Mouse (Mus musculus): ENCODE measurements at regions not wholly inside any gene's neighbourhood (a gene's known extent, or its start where the extent isn't known, plus 50 kb on each side); places are given as distances from the start of the nearest gene placed in this dataset.

GRCm38 (mm10) chr9:83326437-83327086, 114.4 kb downstream of the Lca5 start:
- no peak for DNase-seq (ENCODE audit: low spot score in 2 of 2)

- DNase-seq (ENCODE audit: low spot score in 2 of 2) = no peak
Observed at GRCm38 (mm10) chr9:83325910-83326309, 115.0 kb downstream of the Lca5 start.

GRCm38 (mm10) chr9:83324336-83324735, 116.6 kb downstream of the Lca5 start:
- no peak for DNase-seq (ENCODE audit: low spot score in 2 of 2)

GRCm38 (mm10) chr9:83322991-83323583, 117.8 kb downstream of the Lca5 start:
- no peak for DNase-seq (ENCODE audit: low spot score in 2 of 2)

GRCm38 (mm10) chr9:83321793-83322192, 119.1 kb downstream of the Lca5 start:
- no peak for DNase-seq (ENCODE audit: low spot score in 2 of 2)

GRCm38 (mm10) chr9:83320834-83321233, 120.1 kb downstream of the Lca5 start:
- peak in 1 of 2 experiments; percentile 8 for DNase-seq (ENCODE audit: low spot score in 2 of 2)

GRCm38 (mm10) chr9:83316818-83317162, 124.1 kb downstream of the Lca5 start:
- no peak for DNase-seq (ENCODE audit: low spot score in 2 of 2)

GRCm38 (mm10) chr9:83315941-83316817, 124.7 kb downstream of the Lca5 start:
- DNase-seq (ENCODE audit: low spot score in 2 of 2) = no peak

GRCm38 (mm10) chr9:83308771-83309170, 132.2 kb downstream of the Lca5 start:
- no peak for DNase-seq (ENCODE audit: low spot score in 2 of 2)

- no peak for DNase-seq (ENCODE audit: low spot score in 2 of 2)
Observed at GRCm38 (mm10) chr9:83308092-83308491, 132.8 kb downstream of the Lca5 start.

GRCm38 (mm10) chr9:83307349-83307938, 133.5 kb downstream of the Lca5 start:
- no peak for DNase-seq (ENCODE audit: low spot score in 2 of 2)

- no peak for DNase-seq (ENCODE audit: low spot score in 2 of 2)
Observed at GRCm38 (mm10) chr9:83304925-83305324, 136.0 kb downstream of the Lca5 start.

GRCm38 (mm10) chr9:83300500-83300899, 140.4 kb downstream of the Lca5 start:
- no peak for DNase-seq (ENCODE audit: low spot score in 2 of 2)

GRCm38 (mm10) chr9:83300044-83300443, 140.9 kb downstream of the Lca5 start:
- DNase-seq (ENCODE audit: low spot score in 2 of 2) = no peak

- DNase-seq (ENCODE audit: low spot score in 2 of 2) = no peak
Observed at GRCm38 (mm10) chr9:83299623-83300022, 141.3 kb downstream of the Lca5 start.

GRCm38 (mm10) chr9:83295453-83295852, 145.5 kb downstream of the Lca5 start:
- DNase-seq (ENCODE audit: low spot score in 2 of 2) = no peak

GRCm38 (mm10) chr9:83294441-83294840, 146.5 kb downstream of the Lca5 start:
- DNase-seq (ENCODE audit: low spot score in 2 of 2) = no peak

- no peak for DNase-seq (ENCODE audit: low spot score in 2 of 2)
Observed at GRCm38 (mm10) chr9:83284097-83284496, 137.6 kb upstream of the Hmgn3 start.

- no peak for DNase-seq (ENCODE audit: low spot score in 2 of 2)
Observed at GRCm38 (mm10) chr9:83283662-83284061, 137.2 kb upstream of the Hmgn3 start.

- DNase-seq (ENCODE audit: low spot score in 2 of 2) = no peak
Observed at GRCm38 (mm10) chr9:83283249-83283648, 136.8 kb upstream of the Hmgn3 start.

- no peak for DNase-seq (ENCODE audit: low spot score in 2 of 2)
Observed at GRCm38 (mm10) chr9:83277791-83278190, 131.3 kb upstream of the Hmgn3 start.

GRCm38 (mm10) chr9:83277356-83277755, 130.9 kb upstream of the Hmgn3 start:
- no peak for DNase-seq (ENCODE audit: low spot score in 2 of 2)
